Mouse (Mus musculus) testis, adult 2 months (tissue): ENCODE results near the gene Dync1i1. TPM values are rescaled to one million over a fixed set of nuclear protein-coding genes. Genes with fewer than 3 reads are reported as not detected.

Source experiments
- H3K27ac ChIP-seq: fragments of 200-500 bp; 2 replicates; pipeline ENCODE4 v1.5.1; 2012; ENCODE audit warnings: low read depth, low read length; ENCODE audit not compliant: control insufficient read depth, insufficient read depth
- H3K27me3 ChIP-seq: fragments of 200-500 bp; 2 replicates; pipeline ENCODE4 v1.6.1; 2012; ENCODE audit warnings: mild to moderate bottlenecking, low read length, moderate library complexity; ENCODE audit not compliant: control insufficient read depth, insufficient read depth
- H3K36me3 ChIP-seq: fragments of 200-500 bp; 2 replicates; pipeline ENCODE4 v1.6.1; 2012; ENCODE audit warnings: mild to moderate bottlenecking, low read length; ENCODE audit not compliant: control insufficient read depth, insufficient read depth
- H3K4me1 ChIP-seq: fragments of 200-500 bp; 2 replicates; pipeline ENCODE4 v1.6.1; 2012; ENCODE audit warnings: low read length; ENCODE audit not compliant: control insufficient read depth, insufficient read depth
- H3K4me3 ChIP-seq: fragments of 200-500 bp; 2 replicates; pipeline ENCODE4 v1.5.1; 2012; ENCODE audit warnings: low read depth, mild to moderate bottlenecking, low read length, moderate library complexity, mixed read lengths; ENCODE audit not compliant: control insufficient read depth
- CTCF ChIP-seq: fragments of 200-500 bp; IDR thresholded peaks from 2 replicates; pipeline ENCODE4 v1.5.1; 2012; ENCODE audit warnings: low read depth, mild to moderate bottlenecking, inconsistent platforms, low read length, moderate library complexity; ENCODE audit not compliant: control insufficient read depth, insufficient read depth, insufficient replicate concordance
- POLR2A ChIP-seq: fragments of 200-500 bp; IDR thresholded peaks from 2 replicates; pipeline ENCODE4 v1.6.1; 2012; ENCODE audit warnings: low read depth, mild to moderate bottlenecking, inconsistent platforms, low read length, moderate library complexity; ENCODE audit not compliant: control insufficient read depth
- polyA plus RNA-seq: library from polyadenylated mRNA; depleted of rRNA; stranded (reverse); fragments of >200 nt; gene quantifications from 2 replicates; pipeline ENCODE4 v1.2.3, GENCODE M21; 2012; rRNA removed

Dync1i1 gene
- polyA plus RNA-seq, 1 experiment = 12.1 TPM

DNA sequence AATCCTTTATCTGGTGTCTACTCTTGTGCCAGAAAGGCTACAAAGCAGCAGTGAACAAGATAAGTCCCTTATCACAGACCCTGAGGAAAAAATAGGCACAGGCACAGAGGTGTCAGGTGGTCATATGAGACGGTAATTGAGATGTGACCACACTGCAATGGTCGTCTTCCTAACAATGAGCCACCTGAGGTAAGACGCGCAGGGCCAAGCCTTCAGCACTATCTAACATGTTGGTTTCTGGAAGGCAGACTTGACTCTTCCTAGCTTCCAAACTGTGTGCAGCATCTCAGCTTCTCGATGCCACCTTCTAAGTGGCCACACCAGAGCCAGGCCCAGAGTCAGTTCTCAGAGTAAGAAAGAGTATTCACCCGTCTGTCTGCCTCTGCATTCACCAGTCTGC, 341.8 kb downstream of the Dync1i1 start:
- H3K36me3 ChIP-seq = no peaks in the 10 kb centered on the region
- no peaks in the 10 kb centered on the region for H3K27me3 ChIP-seq
- no peak overlapping the region for H3K27ac ChIP-seq
- no peak overlapping the region for H3K4me3 ChIP-seq
- TF ChIP-seq CTCF (no peak), POLR2A (no peak)
- no peaks in the 10 kb centered on the region for H3K4me1 ChIP-seq

DNA sequence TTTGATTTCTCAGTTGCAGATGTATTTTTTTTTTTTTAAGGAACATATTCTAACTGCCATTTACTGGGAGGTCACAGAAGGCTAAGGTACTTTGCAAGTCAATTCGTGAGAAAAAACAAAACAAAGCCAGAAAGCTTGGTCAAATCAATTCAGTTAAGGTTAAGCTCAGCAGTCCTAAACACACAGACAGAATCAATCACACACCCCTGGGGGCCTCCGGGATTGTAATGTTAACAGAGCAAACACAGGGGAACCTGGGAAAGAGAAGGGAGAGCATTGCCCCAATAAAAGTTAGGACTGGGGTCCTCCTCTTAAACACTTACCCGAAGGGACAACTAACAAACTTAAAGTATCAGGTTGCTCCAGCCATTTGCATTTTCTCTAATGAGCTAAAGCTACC, 344.6 kb downstream of the Dync1i1 start:
- TF ChIP-seq CTCF (no peak), POLR2A (no peak)

DNA sequence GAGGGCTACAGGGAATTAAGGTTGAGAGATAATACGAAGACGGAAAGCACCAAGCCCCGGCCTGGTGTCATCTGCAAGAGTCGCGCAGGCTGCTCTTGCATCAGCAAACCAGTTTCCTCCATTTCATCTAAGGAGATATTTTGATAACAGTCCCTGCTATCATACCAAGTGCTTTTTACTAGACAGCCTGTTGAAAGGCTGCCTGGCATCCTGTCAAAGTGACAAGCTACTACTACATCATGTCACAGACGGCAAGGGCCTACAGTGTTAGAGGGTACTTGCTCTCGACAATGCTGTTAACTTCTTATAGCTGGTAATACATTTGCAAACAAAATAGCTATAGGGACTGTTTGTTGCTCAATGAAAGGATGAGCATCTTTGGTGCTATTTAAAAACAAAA, 345.6 kb downstream of the Dync1i1 start:
- TF ChIP-seq CTCF = no peak
- TF ChIP-seq POLR2A = no peak
- H3K4me1 ChIP-seq = no peaks in the 10 kb centered on the region
- H3K27ac ChIP-seq = no peak overlapping the region
- H3K36me3 ChIP-seq = no peaks in the 10 kb centered on the region
- H3K27me3 ChIP-seq = no peaks in the 10 kb centered on the region
- no peak overlapping the region for H3K4me3 ChIP-seq

More for the DNA sequence above, 344.6 kb downstream of the Dync1i1 start:
- no peaks in the 10 kb centered on the region for H3K4me1 ChIP-seq
- H3K36me3 ChIP-seq = no peaks in the 10 kb centered on the region
- no peak overlapping the region for H3K27ac ChIP-seq
- H3K4me3 ChIP-seq = no peak overlapping the region
- no peaks in the 10 kb centered on the region for H3K27me3 ChIP-seq

DNA sequence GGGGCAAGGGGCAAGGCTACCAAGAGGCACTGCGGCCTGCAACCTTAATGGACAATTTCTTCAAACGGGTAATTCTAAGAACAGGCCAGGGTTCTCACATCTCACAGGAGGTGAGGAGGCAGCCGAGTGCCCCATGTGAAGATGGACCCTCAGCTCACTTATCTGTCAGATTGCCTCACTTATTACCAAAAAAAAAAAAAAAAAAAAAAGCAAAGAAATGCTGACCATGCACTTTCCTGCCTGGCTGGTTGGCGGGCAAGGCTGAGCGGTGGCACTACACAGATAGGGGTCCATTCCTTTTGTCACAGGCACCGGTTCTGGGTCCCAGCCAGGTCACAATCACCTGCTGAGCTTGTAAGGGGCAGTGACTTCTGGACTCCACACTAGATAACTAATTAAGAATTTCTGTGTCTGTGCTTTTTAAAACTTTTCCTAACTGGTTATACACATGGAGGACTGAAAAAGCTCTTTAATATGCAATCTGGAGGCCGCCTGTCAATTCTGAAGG, 350.6 kb downstream of the Dync1i1 start:
- Histone ChIP-seq H3K4me3 (no peak overlapping the region), H3K36me3 (no peaks in the 10 kb centered on the region), H3K27me3 (no peaks in the 10 kb centered on the region), H3K4me1 (no peaks in the 10 kb centered on the region), H3K27ac (no peak overlapping the region)
- TF ChIP-seq POLR2A (no peak), CTCF (no peak)

GRCm38 (mm10) chr6:6077234-6077633, 351.8 kb downstream of the Dync1i1 start:
- Histone ChIP-seq H3K4me1 (no peaks in the 10 kb centered on the region), H3K36me3 (no peaks in the 10 kb centered on the region), H3K4me3 (no peak overlapping the region), H3K27ac (no peak overlapping the region), H3K27me3 (no peaks in the 10 kb centered on the region)
- TF ChIP-seq CTCF (no peak), POLR2A (no peak)

Other genes with a start within 250 kb of the Dync1i1 start
- 0.84 and 1.5 TPM in 2 replicates for gene Pdk4, start 229.3 kb upstream of the Dync1i1 start, polyA plus RNA-seq